Mouse (Mus musculus) E14TG2a.4 (cell line): ENCODE results near the gene Tmem266.

Source experiments
- CTCF ChIP-seq: conservative IDR thresholded peaks from 2 replicates; pipeline ENCODE4 v1.5.1; 2014; ENCODE audit warnings: low read length
- NANOG ChIP-seq: IDR thresholded peaks from 2 replicates; pipeline ENCODE4 v1.6.1; 2014; ENCODE audit warnings: borderline replicate concordance, low read length, mixed read lengths
- POU5F1 ChIP-seq: IDR thresholded peaks from 2 replicates; pipeline ENCODE4 v1.6.1; 2014; ENCODE audit warnings: low read length, borderline replicate concordance

- no peak for TF ChIP-seq CTCF
- TF ChIP-seq POU5F1 = no peak
- TF ChIP-seq NANOG = no peak
Measured at GRCm38 (mm10) chr9:55411154-55411553, 84.4 kb downstream of the Tmem266 start.
